Mouse (Mus musculus) CD4-positive, CD25-positive, alpha-beta regulatory T cell, adult 2 months (primary cell): ENCODE results near the gene Nt5c3b.

Experiments used
- DNase-seq: peaks from one replicate; pipeline ENCODE4 v3.0.0-alpha.2; 2012; ENCODE audit warnings: low read depth, low spot score

Gene Nt5c3b

DNA sequence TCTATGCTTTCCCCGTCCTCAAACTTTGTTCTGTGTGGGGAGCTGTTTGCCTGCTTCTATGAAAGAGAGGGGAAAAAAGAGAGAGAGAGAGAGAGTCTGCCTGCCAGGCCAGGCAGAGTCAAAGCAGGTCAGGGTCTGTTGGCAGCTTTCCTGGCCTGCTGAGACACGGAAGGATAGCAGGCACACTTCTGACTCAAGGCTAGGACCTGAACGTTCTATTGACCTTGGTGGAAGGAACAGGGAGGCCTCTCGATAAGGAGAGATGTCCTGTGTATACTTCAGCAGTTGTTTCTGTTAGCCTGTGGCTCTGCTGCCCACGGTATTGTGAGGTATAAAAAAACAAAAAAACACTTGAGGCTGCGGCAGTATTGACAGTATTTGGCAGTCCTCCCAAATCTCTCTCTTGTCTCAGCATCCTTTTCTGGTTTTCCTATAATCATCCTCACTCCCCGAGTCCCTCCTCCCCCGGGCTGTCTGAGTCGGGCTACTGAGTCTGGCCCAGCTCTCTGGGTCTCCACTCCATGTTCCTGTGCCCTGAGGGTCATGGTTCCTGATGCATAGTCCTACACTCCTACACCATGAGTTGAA, 12.9 kb downstream of the Nt5c3b start:
- no peak for DNase-seq

DNA sequence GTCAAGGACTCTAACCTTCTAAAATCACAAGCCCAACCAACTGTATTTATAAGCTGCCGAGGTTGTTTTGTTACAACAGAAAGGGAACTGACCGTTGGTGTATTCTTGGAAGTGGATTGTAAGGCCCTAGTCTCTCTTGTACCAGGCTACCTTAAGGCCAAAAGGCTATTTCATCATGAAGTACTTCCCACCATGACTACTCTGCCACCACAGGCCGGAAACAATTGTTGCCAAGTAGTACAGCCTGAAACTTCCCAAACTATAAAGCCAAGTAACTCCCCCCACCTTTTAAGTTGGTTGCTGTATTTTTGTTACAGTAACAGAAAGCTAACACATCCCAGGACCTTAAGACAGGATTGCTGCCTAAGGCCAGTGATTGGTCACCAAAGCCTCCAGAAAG, 14.8 kb downstream of the Nt5c3b start:
- DNase-seq, result no peak

DNA sequence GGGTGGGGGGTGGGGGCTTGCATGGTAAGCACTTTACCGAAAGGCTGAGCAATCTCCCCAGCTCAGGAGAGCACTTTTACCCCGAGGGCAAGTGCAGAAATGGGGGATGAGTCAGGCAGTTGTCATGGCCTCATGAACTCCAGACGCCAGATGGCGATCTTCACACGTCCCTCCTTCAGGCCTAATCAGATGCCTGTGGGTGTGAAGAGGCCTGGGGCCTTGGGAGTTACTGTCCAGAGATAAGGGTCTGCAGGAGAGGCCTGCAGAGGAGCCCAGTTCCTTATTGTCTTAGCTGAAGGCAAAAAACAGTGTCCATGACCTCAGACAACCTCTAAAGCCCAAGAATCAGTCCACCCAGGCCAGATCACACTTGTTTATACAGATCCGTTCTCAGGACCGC, 15.8 kb downstream of the Nt5c3b start:
- peak; percentile 69 for DNase-seq

DNA sequence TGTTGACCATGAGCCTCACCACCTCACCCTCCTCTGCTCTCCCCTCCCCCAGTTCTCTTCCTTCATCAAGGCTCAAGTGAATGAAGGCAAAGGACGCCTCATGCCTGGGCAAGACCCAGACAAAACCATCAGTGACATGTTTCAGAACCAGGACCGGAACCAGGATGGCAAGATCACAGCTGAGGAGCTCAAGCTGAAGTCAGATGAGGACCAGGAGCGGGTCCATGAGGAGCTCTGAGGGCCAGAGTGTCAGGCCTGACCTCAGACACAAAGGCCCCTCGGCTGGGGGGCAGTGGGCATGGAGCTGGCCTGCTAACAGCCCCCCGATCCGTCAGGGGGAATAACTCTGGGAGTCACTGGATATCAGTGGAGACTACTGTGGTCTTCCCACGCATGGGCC, 17.8 kb downstream of the Nt5c3b start:
- DNase-seq, result no peak

DNA sequence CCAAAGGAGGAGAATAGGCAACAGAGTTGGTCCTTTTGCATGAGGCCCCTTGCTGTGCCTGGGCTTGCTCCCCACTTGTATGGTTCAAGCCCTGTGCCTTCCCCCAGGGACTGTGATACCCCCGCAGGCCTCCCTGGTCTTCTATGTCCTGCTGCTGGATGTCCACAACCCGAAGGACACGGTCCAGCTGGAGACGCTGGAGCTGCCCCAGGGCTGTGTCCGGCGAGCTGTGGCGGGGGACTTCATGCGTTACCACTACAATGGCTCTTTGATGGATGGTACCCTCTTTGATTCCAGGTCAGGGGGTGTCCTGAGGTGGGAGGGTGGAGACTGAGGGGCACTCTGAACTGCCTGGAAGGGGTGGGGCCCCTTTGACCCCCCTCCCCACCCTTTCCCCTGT, 20.1 kb downstream of the Nt5c3b start:
- DNase-seq, result no peak

DNA sequence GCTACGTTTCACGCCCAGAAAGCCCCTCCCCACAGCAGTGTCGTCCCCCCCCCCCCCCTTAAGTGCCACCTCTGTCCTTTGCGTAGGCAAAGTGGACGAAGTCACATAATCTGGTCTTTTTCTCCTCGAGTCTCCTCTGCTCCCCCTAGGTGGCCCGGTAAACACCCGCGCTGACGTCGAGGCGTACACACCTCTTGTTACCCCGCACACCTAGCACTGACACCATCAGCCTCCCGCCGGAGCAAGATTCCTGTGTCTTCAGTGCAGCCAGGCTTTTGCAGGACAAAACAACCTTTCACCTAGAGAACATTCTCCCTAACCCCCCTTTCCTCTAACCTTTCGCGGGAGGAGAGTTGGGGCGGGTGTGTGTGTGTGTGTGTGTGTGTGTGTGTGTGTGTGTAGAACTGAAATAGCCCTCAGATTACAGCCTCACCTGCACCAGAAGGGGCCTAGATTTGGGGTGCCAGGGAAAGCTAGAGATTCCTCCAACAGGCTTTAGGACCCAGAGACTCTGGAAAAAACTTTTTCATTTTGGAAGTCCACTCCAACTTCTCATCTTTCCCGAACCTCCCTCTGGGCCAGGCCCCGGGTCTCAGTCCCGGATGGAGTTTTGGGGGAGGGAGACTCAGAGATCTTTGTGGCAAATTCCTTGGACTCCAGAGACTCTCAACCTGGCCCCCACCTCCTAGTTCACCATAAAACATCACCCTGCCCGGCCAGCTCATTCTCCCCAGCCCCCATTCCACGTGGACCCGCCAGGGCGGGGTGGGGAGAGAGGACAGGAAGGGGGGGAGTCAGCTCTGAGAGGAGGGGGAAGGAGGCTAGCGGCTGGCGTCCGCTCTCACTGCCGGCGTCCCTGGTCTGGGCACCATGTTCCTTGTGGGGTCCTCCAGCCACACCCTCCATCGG, 26.4 kb downstream of the Nt5c3b start, which contains the start of gene Fkbp10:
Gene Fkbp10 (plus strand): TSS at position 784 of the 909 bp plus-strand sequence.
- DNase-seq, result peak; percentile 45

DNA sequence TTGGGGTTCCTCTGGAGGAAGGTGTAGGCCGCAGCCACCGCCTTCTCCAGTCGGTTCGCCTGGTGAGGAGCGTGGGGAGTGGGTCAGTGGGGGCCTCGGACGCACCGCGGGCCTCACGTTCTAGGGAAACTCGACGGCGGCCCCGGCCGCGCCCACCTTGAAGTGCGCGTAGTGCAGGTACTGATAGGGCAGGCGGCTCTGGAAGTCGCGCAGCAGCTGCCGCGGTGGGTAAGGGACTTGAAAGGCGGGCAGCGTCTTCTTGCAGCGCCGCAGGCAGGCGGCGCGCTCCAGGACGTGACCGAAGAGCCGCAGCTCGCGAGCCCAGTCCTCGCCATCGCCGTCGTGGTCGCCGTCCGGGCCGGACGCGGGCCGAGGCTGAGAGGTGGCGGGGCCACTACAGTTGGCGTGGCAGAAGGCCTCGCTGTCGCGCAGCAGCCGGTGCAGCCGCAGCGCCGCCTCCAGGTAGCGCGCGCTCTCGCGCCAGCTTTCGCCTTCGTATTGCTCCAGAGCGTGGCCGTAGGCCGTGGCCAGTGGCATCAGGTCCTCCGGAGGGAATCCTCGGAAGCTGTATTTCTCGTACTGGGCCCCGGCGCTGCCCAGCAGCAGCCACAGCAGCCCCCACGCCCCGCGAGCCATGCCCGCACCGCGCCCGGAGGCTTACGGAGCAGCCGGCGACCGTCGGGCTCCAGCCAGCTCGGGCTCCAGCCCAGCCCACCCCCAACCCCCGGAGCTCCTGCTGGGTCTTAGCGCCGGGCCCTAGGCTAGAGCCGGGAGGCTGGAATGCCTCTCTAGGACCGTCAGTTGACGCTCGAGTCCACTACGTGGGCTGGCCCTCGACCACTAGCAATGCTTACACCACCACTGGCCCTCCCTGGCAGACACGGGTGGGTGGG, 27.3 kb downstream of the Nt5c3b start, which contains the start of gene P3h4:
Gene P3h4 (minus strand): TSS at position 816 of the 893 bp plus-strand sequence.
- peak; percentile 65 for DNase-seq

DNA sequence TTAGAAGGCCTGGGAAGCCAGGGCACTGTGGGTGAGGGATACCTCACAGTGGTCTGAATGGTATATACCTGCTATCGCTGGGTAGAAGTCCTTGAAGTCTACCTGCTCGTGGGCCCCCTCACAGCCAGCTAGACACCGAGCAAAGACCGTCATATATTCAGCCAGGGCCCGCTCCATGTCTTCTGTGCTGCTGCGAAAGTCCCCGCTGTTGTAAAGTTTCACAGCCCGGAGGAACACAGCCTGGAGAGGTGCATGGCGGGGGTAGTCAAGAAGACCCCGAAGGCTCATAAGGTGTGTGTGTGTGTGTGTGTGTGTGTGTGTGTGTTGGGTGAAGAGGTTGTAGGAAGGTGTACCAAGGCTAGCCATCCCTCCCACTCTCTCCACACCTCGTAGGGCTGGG, 28.1 kb downstream of the Nt5c3b start:
- DNase-seq, result no peak

DNA sequence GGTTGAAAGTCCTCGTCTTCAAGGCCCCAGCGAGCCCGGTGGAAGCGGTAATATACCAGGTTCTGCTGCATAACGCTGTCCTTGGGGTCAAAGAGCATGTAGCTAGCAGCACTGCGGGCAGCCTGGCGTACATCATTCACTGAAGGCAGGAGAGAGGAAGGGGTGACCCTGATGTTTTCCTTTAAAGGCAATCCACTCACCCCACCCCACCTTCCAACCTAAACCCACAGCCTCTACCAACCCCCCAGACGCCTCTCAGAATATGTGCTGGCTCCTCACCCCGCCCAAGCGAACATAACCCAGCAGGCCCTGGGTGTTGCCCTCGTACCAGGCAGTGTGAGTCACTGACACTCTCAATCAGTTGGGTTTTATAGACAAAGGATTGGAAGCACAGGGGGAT, 29.9 kb downstream of the Nt5c3b start:
- DNase-seq, result no peak

DNA sequence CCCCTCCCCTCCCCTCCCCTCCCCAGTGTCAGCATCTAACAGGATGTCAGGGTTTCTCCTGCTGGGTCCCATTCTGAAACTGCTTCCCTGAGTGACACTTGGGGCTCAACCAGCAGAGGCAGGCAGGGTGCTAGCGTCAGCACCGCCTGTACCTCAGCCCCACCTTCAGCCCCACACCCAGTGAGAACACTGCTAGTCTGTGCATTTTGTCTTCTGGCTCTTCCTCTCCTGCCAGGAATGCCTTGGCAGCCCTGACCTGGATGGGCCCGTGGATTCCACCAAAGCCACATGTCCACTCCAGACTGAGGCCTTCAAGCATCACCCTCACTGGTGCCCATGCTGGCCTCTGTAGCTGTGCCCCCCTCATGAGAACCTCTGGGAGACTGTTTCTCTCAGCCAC, 31.9 kb downstream of the Nt5c3b start:
- no peak for DNase-seq

DNA sequence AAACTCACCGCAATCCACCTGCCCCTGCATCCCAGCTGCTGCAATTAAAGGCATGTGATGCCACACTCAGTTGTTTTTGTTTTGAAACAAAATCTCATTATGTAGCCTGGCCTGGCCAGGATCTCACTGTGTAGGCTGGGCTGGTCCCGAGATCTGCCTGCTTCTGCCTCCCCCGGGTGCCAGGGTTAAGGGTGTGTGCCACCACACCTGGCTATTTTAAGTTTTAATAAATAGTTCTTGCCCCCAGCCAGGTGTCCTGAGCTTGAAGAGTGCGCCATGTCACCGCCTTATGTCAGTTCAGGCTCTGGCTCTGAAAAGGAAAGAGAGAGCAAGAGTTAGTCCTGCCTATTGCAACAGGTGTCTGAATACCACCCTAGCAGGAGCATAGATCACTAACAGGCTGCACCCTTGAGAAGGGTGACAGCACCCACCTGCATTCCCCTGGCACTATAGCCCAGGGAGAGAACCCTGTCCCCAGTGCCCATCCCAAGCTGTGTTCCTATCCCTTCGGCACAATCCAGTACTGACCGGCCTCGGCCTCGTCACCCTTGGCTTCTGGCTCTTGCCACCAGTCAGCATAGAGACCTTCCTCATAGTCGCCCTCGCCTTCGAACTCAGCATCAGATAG, 32.7 kb downstream of the Nt5c3b start:
- no peak for DNase-seq

DNA sequence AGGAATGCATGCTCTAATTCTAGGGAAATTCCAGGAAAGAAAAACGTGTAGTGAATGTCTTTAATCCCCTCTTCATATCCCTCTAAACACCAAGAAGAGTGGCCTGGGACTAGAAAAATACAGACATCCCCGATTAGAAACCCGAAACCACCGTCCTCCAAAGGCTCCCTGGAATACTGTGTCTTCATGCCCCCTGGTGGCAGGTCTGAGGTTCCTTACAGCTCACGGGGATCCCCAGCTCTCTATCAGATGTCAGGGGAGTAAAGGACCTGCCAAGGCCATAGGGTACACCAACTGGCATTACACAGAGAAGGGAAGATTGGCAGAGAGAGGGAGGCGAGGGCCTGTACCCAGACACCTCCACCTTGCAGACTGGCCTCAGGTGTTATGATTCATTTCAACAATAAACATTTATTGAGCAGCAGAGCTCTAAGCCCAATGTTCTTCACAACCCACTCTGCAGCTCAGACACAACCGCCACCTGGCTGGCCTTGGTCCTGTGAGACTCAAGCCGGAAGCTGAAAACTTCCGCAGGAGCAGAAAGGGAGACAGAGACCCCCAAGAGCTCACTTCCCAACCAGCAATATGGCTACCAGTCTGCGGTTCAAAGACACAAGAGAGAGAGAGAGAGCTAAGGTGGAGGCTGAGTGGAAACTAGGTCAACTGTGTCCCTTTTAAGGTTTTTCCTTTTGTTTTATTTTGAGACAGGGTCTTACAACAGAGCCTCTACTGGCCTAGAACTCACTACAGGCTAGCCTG, 33.4 kb downstream of the Nt5c3b start:
- DNase-seq, result peak; percentile 73

DNA sequence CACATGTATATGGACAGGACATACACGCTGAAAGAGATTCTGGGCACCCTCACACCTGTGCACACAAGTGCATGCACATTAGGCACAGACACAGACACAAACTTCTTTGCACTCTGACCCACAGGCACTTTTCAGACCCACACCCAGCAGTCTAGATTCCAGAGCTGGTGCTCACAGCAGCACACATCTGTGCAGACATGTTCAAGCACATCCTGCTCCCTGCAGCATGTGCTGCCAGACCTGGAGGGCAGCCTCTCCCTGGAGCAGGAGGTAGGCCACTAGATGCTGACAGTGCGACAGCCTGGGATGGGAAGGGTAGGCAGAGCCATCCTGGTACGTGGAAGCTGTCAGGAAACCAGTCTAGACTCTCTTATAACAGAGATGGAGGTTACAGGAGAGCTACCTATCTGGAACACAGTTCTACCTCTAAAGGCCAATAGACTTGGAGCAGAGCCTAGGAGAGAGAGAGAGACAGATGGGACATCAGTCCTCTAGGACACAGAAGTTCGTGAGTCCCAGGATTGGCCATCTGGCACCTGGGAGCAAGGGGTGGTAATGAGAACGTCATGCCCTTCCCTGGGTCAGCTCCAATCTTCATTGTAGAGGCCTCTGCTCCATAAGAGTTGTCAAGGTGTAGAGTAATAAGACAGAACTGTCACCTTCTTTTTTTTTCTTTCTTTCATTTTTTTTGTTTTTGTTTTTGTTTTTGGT, 34.5 kb downstream of the Nt5c3b start:
- DNase-seq, result no peak

DNA sequence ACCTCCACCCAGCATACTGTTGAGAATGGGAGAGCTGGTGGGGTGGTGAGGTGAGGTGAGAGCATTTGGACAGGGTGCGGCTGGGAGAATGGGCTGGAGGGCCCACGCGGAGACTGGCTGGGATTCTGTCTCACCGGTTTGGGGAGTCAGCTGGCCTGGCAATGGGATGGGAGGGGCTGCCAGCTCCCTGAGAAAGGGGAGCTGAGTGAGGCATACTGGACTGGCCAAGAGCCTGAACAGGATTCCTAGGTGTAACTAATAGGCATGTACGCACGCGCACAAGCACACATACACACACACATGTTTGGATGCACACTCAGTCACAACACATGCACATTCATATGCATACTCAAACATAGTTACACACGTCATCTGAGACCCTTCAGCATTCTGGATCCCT, 35.3 kb downstream of the Nt5c3b start:
- no peak for DNase-seq

DNA sequence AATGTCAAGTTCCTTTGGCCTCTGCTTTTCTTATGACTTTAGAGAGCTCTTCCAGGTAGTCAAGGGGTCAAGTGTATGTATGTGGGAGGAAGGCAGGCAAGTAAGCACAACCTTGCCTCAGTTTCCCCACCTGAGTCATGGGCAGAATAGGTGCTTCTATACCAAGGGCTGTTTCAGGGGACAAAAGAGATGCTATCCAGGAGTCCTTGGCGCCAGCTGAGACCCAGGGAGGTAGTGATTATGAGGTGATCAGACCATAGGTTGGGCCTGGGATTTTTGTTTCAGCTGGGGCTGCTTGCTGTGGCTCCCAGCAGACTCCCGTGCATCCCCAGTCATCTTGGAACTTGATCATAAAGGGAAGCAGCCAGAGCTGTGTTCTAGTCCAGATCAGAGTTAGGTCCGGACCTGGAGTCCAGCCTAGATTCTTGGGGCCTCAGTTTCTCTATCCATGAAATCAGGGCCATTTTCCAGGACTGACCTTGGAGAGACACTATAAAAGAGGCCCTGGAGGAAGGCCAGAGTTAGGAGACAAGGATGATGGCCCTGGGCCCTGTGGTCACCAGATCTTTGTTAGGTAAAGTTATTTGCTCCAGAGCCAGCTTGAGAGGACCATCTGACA, 37.0 kb downstream of the Nt5c3b start:
- no peak for DNase-seq

DNA sequence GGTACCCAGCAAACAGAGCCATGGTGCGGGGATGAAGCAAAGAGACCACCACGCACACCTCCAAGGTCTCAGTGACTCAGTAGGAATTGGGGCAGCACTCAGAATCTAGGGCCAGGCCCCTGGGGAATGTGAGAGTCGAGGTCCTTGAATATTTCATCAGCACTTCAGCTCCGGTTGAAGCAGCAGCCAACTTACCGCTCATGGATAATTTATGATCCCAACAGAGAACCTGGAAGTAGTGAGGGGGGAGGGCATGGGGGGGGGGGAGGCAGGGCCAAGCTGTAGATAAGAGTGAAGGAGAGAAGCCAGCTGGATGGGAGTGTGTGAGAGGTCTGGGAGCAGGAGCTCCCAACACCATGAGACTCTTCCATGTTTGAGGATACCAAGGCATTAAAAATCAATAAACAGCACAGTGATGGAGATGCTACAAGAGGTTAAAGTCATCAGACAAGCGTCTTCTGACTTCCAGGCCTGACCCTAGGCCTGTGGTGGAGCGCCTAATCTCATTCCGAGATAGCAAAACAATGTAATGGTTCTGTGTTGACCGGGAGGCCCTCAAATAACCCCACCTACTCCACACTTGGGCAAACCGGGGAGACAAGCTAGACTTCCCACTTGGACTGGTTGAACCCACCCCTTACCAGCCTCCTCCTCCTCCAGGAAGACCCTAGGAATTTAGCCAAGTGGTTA, 38.0 kb downstream of the Nt5c3b start:
- no peak for DNase-seq

DNA sequence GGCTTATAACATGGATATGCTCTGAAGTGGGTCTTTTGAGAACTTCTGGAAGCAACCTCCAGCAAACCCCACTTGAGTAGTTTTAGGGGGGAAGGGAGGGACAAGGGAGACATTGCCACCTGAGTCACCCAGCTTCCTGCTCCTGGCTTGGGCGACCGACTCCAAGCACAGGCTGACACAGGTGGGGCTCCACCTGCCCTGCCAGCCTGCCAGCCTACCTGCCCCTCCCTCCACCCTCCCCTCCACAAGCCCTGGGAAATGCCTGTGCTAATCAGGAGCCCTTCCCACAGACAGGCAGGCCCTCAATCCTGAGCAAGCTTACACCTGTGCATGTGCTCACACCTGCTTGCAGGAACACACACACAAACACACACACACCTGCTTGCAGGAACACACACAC, 38.9 kb downstream of the Nt5c3b start:
- no peak for DNase-seq

DNA sequence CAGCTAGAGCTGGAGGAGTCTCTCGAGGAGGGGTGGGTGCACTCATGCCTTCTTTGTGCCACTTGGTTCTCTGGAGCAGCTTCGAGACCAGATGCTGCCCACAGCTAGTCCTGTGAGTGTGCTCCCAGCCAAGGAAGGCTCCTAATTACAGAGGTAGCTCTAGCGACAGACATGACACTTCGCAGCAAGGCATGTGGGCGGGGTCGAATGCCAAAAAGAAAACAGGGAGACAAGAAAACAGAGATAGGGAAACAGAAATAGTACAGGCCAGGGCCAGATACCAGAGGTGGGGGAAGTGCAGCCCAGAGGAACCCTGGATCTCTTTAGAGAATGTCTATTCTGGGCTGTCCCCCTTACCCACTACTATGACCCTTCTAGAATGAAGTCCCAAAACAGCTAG, 39.4 kb downstream of the Nt5c3b start:
- no peak for DNase-seq

DNA sequence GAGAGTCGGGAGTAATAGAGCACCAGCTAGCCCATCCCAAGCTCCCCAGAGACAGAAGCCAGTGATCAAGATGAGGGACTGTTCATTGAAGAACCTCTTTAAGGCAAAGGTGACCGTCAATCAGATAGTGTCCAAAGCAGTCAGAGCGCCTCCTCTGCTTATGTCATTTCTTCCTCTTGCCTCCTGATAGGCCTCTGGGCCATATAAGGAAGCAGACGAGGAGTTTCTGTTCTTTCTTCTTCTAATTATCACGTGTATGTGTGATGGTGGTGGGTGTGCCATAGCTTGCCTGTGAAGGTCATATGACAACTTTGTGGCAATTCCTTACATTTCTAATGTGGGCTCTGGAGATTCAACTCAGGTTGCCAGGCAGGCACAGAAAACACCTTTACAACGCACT, 40.8 kb downstream of the Nt5c3b start:
- DNase-seq, result no peak
